Mouse (Mus musculus) intestine, embryonic 14.5 days (tissue): Measurements from ENCODE around the gene Parp8. TPM values are rescaled to one million over a fixed set of nuclear protein-coding genes. Genes with fewer than 3 reads are reported as not detected.
A peak's percentile ranks its signal among the peaks of the same experiment; 100 is the strongest.

Experiments used
- ATAC-seq: fragments of 200-750 bp; cut with Nextera tagmentation; replicated peaks from 2 replicates; pipeline ENCODE4 v1.8.0; 2017; ENCODE audit warnings: low read depth, moderate number of reproducible peaks, moderate TSS enrichment, moderate library complexity; ENCODE audit not compliant: low FRiP score, low TSS enrichment
- DNase-seq: peaks from one replicate; pipeline ENCODE4 v3.0.0-alpha.2; 2018; ENCODE audit warnings: low spot score
- H3K27ac ChIP-seq: fragments of 300-500 bp; sonication (generic); 2 replicates; pipeline ENCODE4 v1.5.1; 2014; ENCODE audit warnings: low read depth, mild to moderate bottlenecking, control low read depth
- H3K27me3 ChIP-seq: fragments of 300-500 bp; sonication (generic); replicated peaks from 2 replicates; pipeline ENCODE4 v1.6.1; 2014; ENCODE audit warnings: low read length, control low read depth; ENCODE audit not compliant: control insufficient read depth, insufficient read depth
- H3K36me3 ChIP-seq: fragments of 300-500 bp; sonication (generic); 2 replicates; pipeline ENCODE4 v1.6.1; 2014; ENCODE audit warnings: low read length, control low read depth; ENCODE audit not compliant: control insufficient read depth, insufficient read depth
- H3K4me1 ChIP-seq: fragments of 300-500 bp; sonication (generic); replicated peaks from 2 replicates; pipeline ENCODE4 v1.6.1; 2014; ENCODE audit warnings: low read length, control low read depth, mixed read lengths; ENCODE audit not compliant: control insufficient read depth, insufficient read depth
- H3K4me2 ChIP-seq: fragments of 300-500 bp; sonication (generic); 2 replicates; pipeline ENCODE4 v1.6.1; 2014; ENCODE audit warnings: low read length
- H3K4me3 ChIP-seq: fragments of 300-500 bp; sonication (generic); 2 replicates; pipeline ENCODE4 v1.5.1; 2014; ENCODE audit warnings: low read depth, low read length, control low read depth, mixed read lengths
- H3K9ac ChIP-seq: fragments of 300-500 bp; sonication (generic); 2 replicates; pipeline ENCODE4 v1.6.1; 2014; ENCODE audit warnings: mild to moderate bottlenecking, low read length
- H3K9me3 ChIP-seq: fragments of 300-500 bp; sonication (generic); 2 replicates; pipeline ENCODE4 v1.6.1; 2016; ENCODE audit warnings: low read length, control low read depth; ENCODE audit not compliant: control insufficient read depth
- WGBS: fragments of 180-500 bp; shearing (Covaris S2); extraction: QIAGEN DNeasy Blood & Tissue Kit; methylation state at CpG from one replicate; pipeline ENCODE4 v1.1.7; 2014; 5-methylcytosine and 5-hydroxymethylcytosine counted together
- polyA plus RNA-seq: library from polyadenylated mRNA; unstranded; fragments of >200 nt; fragmentation: Nextera tagmentation; extraction: Ambion mirVana; gene quantifications from 2 replicates; pipeline ENCODE4 v1.2.1, GENCODE M21; 2014

Parp8 gene
- polyA plus RNA-seq, 1 experiment from 2014 or later = 12.1 TPM

DNA sequence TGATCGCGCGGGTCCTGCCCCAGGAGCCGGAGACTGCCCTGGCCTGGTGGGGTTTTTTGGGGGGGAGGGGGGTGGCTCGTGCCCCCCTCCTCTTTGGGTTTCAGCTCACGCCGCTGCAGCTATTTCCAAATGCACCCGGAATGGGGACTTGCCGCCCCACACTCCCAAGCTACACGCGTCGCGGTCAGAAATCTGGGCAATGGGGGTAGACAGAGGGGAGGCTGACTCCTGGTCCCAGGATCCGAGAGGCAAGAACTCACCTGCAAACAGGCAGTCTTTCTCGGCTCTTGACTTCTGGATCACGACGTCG lies 466 bp downstream of the Parp8 start:
- Histone ChIP-seq H3K36me3 (no peaks in the 10 kb centered on the region), H3K9me3 (no peaks in the 10 kb centered on the region), H3K4me1 (0 out of 2 replicates have a peak, but pooled peaks cover 6% of the 10 kb centered on the region), H3K27ac (peak overlapping the region; percentile 86), H3K27me3 (0 out of 2 replicates have a peak, but pooled peaks cover 3% of the 10 kb centered on the region), H3K4me2 (peak overlapping the region; percentile 82), H3K9ac (peak overlapping the region; percentile 82), H3K4me3 (peak overlapping the region; percentile 86)
- WGBS = 0% methylated on average over 15 of the region's 18 CpGs
- DNase-seq (peak; percentile 84), ATAC-seq (peak; percentile 51; the same call in 1 of the 2 replicates)

DNA sequence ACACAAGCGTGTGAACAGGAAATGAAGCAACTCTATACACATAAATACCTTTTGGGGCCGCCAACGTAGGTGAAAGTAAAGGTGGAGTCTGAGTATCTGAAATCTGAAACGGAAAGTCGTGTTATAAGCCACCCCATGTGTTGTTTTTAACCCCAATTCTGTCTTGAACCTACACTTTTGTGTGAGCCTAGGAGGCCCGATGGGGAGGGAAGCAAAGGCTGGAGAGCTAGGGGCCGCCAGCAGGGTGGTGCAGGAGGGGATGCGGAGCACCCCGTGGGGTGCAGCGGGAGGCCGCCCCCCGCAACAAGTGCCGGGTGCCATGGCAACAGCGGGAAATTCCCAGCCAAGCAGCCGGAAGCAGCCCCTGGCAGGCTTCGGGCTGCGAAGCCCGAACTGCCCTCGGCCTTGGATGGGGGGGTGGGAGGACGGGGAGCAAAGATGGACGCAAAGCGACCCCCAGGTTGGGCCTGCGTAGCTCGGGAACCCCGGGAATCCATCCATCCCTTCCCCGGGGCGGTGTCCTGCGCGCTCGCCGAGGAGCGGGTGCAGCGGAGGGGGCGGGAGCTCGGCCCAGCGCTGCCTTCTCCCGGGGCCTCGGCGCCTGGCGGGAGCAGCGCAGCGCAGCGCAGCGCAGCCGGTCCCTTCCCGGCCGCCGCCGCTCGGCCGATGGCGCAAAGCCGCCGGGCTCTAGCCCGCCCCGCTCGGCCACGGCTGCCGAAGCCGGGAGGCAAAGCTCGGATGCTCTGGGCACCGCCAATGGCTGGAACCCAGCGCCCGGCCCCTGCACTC lies 1.0 kb downstream of the Parp8 start:
- H3K27ac ChIP-seq = peak overlapping the region; percentile 86
- H3K36me3 ChIP-seq = no peaks in the 10 kb centered on the region
- ATAC-seq (peak; percentile 81), DNase-seq (no peak)
- H3K9me3 ChIP-seq = no peaks in the 10 kb centered on the region
- H3K4me2 ChIP-seq = peak overlapping the region; percentile 82
- WGBS = under 1% methylated on average over 51 of the region's 64 CpGs
- H3K27me3 ChIP-seq = 0 out of 2 replicates have a peak, but pooled peaks cover 3% of the 10 kb centered on the region
- peak overlapping the region; percentile 82 for H3K9ac ChIP-seq
- peak overlapping the region; percentile 86 for H3K4me3 ChIP-seq
- 0 out of 2 replicates have a peak, but pooled peaks cover 6% of the 10 kb centered on the region for H3K4me1 ChIP-seq

- ATAC-seq (no peak), DNase-seq (peak; percentile 59)
- Histone ChIP-seq H3K9ac (peak overlapping the region; percentile 82), H3K9me3 (no peaks in the 10 kb centered on the region), H3K27ac (0 out of 2 replicates have a peak overlapping the region, but pooled peaks have one; percentile 86), H3K4me3 (peak overlapping the region; percentile 86), H3K36me3 (no peaks in the 10 kb centered on the region), H3K27me3 (0 out of 2 replicates have a peak, but pooled peaks cover 3% of the 10 kb centered on the region), H3K4me2 (peak overlapping the region; percentile 82), H3K4me1 (0 out of 2 replicates have a peak, but pooled peaks cover 6% of the 10 kb centered on the region)
- 17% methylated on average over 12 of the region's 12 CpGs for WGBS
Observed at GRCm38 (mm10) chr13:117023346-117024050, 1.8 kb downstream of the Parp8 start.

GRCm38 (mm10) chr13:117020631-117021030 lies 4.7 kb downstream of the Parp8 start:
- WGBS = 62% methylated on average over 6 of the region's 6 CpGs
- Histone ChIP-seq H3K9me3 (no peaks in the 10 kb centered on the region), H3K9ac (no peak overlapping the region), H3K4me3 (no peak overlapping the region), H3K27me3 (no peaks in the 10 kb centered on the region), H3K4me1 (0 out of 2 replicates have a peak, but pooled peaks cover 6% of the 10 kb centered on the region), H3K36me3 (no peaks in the 10 kb centered on the region), H3K4me2 (no peak overlapping the region), H3K27ac (no peak overlapping the region)
- no peak for ATAC-seq
- no peak for DNase-seq

- no peak overlapping the region for H3K4me2 ChIP-seq
- 82% methylated on average over 6 of the region's 6 CpGs for WGBS
- H3K36me3 ChIP-seq = no peaks in the 10 kb centered on the region
- no peak overlapping the region for H3K4me3 ChIP-seq
- no peak overlapping the region for H3K9ac ChIP-seq
- ATAC-seq (no peak), DNase-seq (no peak)
- H3K4me1 ChIP-seq = 0 out of 2 replicates have a peak, but pooled peaks cover 6% of the 10 kb centered on the region
- no peaks in the 10 kb centered on the region for H3K9me3 ChIP-seq
- peak overlapping the region; percentile 23; the same call in 1 of the 2 replicates for H3K27ac ChIP-seq
- H3K27me3 ChIP-seq = no peaks in the 10 kb centered on the region
Observed at GRCm38 (mm10) chr13:117018676-117019075, 6.7 kb downstream of the Parp8 start.

- Histone ChIP-seq H3K36me3 (no peaks in the 10 kb centered on the region), H3K9ac (no peak overlapping the region), H3K4me1 (no peaks in the 10 kb centered on the region), H3K27ac (no peak overlapping the region), H3K4me2 (no peak overlapping the region), H3K9me3 (no peaks in the 10 kb centered on the region), H3K27me3 (no peaks in the 10 kb centered on the region), H3K4me3 (no peak overlapping the region)
- no peak for DNase-seq
- no peak for ATAC-seq
- 81% methylated on average over 2 of the region's 2 CpGs for WGBS
Observed at GRCm38 (mm10) chr13:117013516-117013915, 11.8 kb downstream of the Parp8 start.

GRCm38 (mm10) chr13:117012031-117012430 lies 13.3 kb downstream of the Parp8 start:
- 96% methylated on average over 9 of the region's 9 CpGs for WGBS
- Histone ChIP-seq H3K36me3 (no peaks in the 10 kb centered on the region), H3K27ac (no peak overlapping the region), H3K9ac (no peak overlapping the region), H3K4me3 (no peak overlapping the region), H3K27me3 (no peaks in the 10 kb centered on the region), H3K4me2 (no peak overlapping the region), H3K4me1 (no peaks in the 10 kb centered on the region), H3K9me3 (no peaks in the 10 kb centered on the region)
- ATAC-seq (no peak), DNase-seq (no peak)

GRCm38 (mm10) chr13:117010143-117010542 lies 15.2 kb downstream of the Parp8 start:
- ATAC-seq (no peak), DNase-seq (no peak)
- Histone ChIP-seq H3K4me2 (no peak overlapping the region), H3K36me3 (no peaks in the 10 kb centered on the region), H3K4me1 (no peaks in the 10 kb centered on the region), H3K9me3 (no peaks in the 10 kb centered on the region), H3K27me3 (no peaks in the 10 kb centered on the region), H3K9ac (no peak overlapping the region), H3K4me3 (no peak overlapping the region), H3K27ac (no peak overlapping the region)
- WGBS = 84% methylated on average over 8 of the region's 8 CpGs
